Mouse (Mus musculus) embryonic facial prominence, embryonic 13.5 days (tissue): ENCODE measurements around the gene Plac9a. TPM values are rescaled to one million over a fixed set of nuclear protein-coding genes. Genes with fewer than 3 reads are reported as not detected.
"Not testable (repeated sequence)": the region's sequence is repeated elsewhere in the genome, so short reads cannot be mapped to it uniquely, and the experiment has no call there.

ENCODE experiments used
- ATAC-seq: fragments of 200-750 bp; cut with Nextera tagmentation; 2 replicates; pipeline ENCODE4 v1.8.0; 2017; ENCODE audit warnings: low read depth; ENCODE audit not compliant: insufficient number of reproducible peaks, insufficient read depth, low FRiP score, low TSS enrichment
- H3K27ac ChIP-seq: fragments of 300-500 bp; sonication (generic); 2 replicates; pipeline ENCODE4 v1.5.1; 2015; ENCODE audit warnings: moderate library complexity, mild to moderate bottlenecking, inconsistent platforms
- H3K27me3 ChIP-seq: fragments of 300-500 bp; sonication (generic); 2 replicates; pipeline ENCODE4 v1.6.1; 2015; ENCODE audit warnings: mild to moderate bottlenecking, inconsistent platforms
- H3K36me3 ChIP-seq: fragments of 300-500 bp; sonication (generic); 2 replicates; pipeline ENCODE4 v1.6.1; 2015; ENCODE audit warnings: mild to moderate bottlenecking, inconsistent platforms
- H3K4me1 ChIP-seq: fragments of 300-500 bp; sonication (generic); 2 replicates; pipeline ENCODE4 v1.6.1; 2015; ENCODE audit warnings: inconsistent platforms
- H3K4me2 ChIP-seq: fragments of 300-500 bp; sonication (generic); 2 replicates; pipeline ENCODE4 v1.6.1; 2015; ENCODE audit warnings: moderate library complexity, mild to moderate bottlenecking, inconsistent platforms
- H3K4me3 ChIP-seq: fragments of 300-500 bp; sonication (generic); 2 replicates; pipeline ENCODE4 v1.5.1; 2015; ENCODE audit warnings: mild to moderate bottlenecking, inconsistent platforms
- H3K9ac ChIP-seq: fragments of 300-500 bp; sonication (generic); 2 replicates; pipeline ENCODE4 v1.6.1; 2015; ENCODE audit warnings: mild to moderate bottlenecking, inconsistent platforms
- H3K9me3 ChIP-seq: fragments of 300-500 bp; sonication (generic); 2 replicates; pipeline ENCODE4 v1.6.1; 2016; ENCODE audit warnings: inconsistent platforms
- WGBS: fragments of 180-500 bp; shearing (Covaris S2); methylation state at CpG from one replicate; pipeline ENCODE4 v1.1.7; 2015; ENCODE audit warnings: mixed read lengths; 5-methylcytosine and 5-hydroxymethylcytosine counted together
- polyA plus RNA-seq: library from polyadenylated mRNA; unstranded; fragments of >200 nt; fragmentation: Nextera tagmentation; extraction: Ambion mirVana; gene quantifications from 2 replicates; pipeline ENCODE4 v1.2.1, GENCODE M21; 2015

Plac9a gene
- polyA plus RNA-seq, 1 experiment from 2014 or later = not detected

DNA sequence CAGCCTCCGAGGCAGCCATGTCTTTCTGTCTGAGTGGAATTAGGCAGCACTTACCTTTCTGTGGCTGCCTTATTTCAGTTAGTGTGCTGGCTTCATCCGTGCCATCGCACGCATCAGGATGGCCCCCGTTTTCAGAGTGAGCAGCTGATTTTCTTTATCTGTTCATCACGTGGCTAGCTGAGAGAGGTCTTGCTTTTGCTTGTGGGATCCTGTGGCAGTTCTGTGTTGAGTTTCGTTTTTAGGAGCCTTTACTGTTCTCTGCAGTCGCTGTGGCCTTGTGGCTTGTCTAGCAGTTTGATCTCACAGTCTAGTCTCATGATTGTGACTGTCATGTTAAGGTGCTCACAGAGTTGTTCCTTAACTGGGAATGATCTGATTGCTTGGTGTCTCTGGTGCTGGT is 45.0 kb downstream of the Plac9a start:
- Histone ChIP-seq H3K4me3 (no peak overlapping the region), H3K4me1 (peaks cover 15% of the 10 kb centered on the region), H3K36me3 (no peaks in the 10 kb centered on the region), H3K27ac (no peak overlapping the region), H3K9ac (no peak overlapping the region), H3K9me3 (no peaks in the 10 kb centered on the region), H3K4me2 (no peak overlapping the region), H3K27me3 (peaks cover 4% of the 10 kb centered on the region; the same call in 1 of the 2 replicates)
- ATAC-seq = no peak
- 81% methylated on average over 8 of the region's 8 CpGs for WGBS

DNA sequence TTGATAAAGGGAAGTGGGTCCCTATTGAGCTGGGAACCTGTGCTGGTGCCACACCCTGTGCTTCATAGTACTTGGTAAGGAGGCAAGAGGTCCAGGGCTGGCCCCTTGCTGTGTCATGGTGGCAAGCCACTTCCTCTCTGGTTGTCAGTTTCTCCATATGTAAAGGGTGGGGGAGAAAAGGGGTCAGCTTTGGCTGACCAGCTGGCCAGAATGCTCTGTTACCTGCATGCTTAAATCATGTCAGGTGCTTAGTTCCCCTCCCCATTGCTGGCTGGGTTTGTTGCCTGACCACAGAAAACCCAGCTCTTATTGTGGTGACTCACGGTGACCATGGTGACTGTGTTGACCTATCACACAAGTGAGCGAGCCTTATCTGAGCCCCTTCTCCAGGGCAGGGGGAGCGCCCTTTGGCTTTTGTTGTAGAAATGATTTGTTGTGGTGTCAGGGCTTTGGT is 45.7 kb downstream of the Plac9a start:
- Histone ChIP-seq H3K4me3 (no peak overlapping the region), H3K9ac (no peak overlapping the region), H3K27me3 (peaks cover 4% of the 10 kb centered on the region; the same call in 1 of the 2 replicates), H3K4me2 (no peak overlapping the region), H3K36me3 (no peaks in the 10 kb centered on the region), H3K4me1 (peaks cover 15% of the 10 kb centered on the region), H3K27ac (no peak overlapping the region), H3K9me3 (no peaks in the 10 kb centered on the region)
- ATAC-seq = no peak
- 86% methylated on average over 3 of the region's 3 CpGs for WGBS

DNA sequence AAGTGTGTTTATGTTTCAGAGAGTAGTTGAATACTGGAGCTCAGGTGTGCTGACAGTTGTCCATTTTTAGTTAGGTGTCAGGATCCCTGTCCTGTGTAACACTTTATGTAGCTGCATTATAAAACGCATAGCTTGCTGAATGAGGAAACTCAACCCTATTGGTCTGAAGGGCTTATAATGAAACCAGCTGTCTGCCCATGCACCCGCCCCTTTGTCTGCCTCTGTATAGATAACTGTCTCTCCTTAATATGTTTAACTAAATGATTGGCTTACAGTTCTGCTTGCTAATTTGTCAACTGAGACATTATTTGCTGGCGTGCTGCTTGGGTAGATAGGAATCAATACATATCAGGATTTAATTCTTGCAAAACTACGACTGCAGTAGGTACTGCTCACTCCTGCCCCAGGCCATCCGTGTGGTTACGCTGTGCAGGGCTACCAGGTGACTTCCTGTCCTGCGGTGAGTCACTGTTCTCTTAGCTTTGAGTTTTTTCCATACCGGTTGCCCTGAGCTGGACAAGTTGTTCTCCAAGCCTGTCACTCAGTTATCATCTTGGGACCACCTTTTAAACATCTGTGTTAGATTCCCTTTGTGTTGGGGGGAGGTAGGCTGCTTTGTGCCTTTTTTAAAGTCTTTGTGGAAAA is 47.5 kb downstream of the Plac9a start:
- H3K36me3 ChIP-seq = no peaks in the 10 kb centered on the region
- no peak overlapping the region for H3K4me2 ChIP-seq
- H3K27ac ChIP-seq = peak overlapping the region; percentile 1; the same call in 1 of the 2 replicates
- no peak for ATAC-seq
- 32% methylated on average over 8 of the region's 8 CpGs for WGBS
- H3K4me1 ChIP-seq = peaks cover 15% of the 10 kb centered on the region
- H3K4me3 ChIP-seq = no peak overlapping the region
- no peaks in the 10 kb centered on the region for H3K9me3 ChIP-seq
- no peak overlapping the region for H3K9ac ChIP-seq
- H3K27me3 ChIP-seq = peaks cover 4% of the 10 kb centered on the region; the same call in 1 of the 2 replicates

DNA sequence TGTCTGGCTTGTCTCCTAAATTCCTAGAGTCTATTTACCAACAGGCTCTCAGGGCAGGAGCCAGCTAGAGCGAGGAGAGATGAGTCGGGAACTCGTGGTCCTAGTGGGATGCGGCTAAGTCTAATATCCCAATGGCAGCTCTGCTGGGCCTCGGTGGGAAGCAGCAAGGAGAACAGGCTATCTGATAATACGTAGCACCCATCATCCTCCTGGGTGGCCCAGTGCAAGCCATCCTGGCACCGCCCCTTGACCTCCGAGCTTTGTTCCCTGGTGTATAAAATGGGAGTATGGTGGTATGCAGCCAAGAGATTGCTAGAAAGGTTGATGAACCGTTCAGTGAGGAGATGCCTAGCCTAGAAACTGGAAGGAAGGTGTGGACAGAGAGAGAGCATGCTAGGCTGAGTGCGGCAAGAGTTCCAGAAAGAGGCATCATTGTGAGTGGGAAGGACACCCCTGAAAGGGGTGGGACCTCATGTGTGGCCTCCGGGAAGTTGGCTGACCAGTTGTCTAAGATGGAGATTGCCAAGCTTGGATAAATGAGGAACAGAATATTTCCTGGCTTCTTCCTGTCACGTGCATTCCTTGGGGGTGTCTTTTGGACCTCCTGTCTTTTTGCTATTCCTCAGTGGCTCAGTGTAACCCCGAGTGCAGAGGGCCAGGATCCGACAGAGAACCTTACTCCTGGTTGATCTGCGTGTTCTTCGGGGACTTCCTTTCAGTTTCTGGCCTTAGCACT is 49.0 kb downstream of the Plac9a start:
- no peaks in the 10 kb centered on the region for H3K9me3 ChIP-seq
- H3K9ac ChIP-seq = no peak overlapping the region
- no peak overlapping the region for H3K27ac ChIP-seq
- H3K4me1 ChIP-seq = peaks cover 15% of the 10 kb centered on the region
- WGBS = 90% methylated on average over 16 of the region's 16 CpGs
- no peak for ATAC-seq
- H3K4me3 ChIP-seq = no peak overlapping the region
- no peak overlapping the region for H3K4me2 ChIP-seq
- no peaks in the 10 kb centered on the region for H3K27me3 ChIP-seq
- H3K36me3 ChIP-seq = no peaks in the 10 kb centered on the region

DNA sequence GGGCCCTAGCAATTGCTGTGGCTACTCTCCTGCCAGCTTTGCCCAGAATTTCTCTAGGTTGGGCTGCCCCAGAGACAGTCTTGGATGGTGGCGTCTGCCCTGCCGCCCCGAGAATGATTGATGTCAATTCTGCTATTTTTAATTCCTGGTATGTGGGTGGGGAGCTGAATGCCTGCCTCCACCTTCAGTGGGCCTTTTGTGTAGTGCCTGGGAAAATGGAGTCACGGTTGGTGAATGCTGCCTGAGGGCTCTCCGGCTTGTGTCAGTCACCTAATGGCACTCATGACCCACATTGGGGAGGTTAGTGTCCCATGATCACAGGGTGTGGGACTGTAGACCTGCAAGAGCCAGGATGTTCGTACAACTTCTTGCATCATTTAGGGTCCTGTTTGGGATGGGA is 49.6 kb downstream of the Plac9a start:
- ATAC-seq = no peak
- no peak overlapping the region for H3K4me2 ChIP-seq
- H3K9ac ChIP-seq = no peak overlapping the region
- H3K4me1 ChIP-seq = peaks cover 15% of the 10 kb centered on the region
- no peak overlapping the region for H3K27ac ChIP-seq
- no peaks in the 10 kb centered on the region for H3K9me3 ChIP-seq
- 53% methylated on average over 6 of the region's 6 CpGs for WGBS
- no peak overlapping the region for H3K4me3 ChIP-seq
- no peaks in the 10 kb centered on the region for H3K36me3 ChIP-seq
- no peaks in the 10 kb centered on the region for H3K27me3 ChIP-seq

DNA sequence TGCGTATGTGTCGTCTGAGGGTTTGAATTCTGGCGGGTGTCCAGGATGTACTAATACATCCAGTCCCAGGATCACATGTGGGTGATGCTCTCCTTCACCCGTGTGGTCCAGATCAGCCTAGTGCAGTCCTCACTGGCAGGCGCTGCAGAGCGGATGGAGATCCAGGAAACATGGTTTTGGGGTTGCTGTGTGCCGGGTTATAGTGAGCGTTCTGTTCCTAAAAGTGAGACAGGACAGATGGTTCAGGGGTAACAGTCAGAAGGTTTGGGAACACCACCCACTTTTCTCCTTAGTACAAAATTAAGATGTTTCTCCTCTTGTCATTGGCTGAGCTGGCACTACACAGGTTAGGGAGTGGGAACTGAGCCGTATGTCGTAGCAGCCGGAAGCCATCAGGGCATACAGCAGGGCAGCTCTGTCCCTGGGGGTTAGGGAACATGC is 50.8 kb downstream of the Plac9a start:
- H3K4me3 ChIP-seq = no peak overlapping the region
- no peak overlapping the region for H3K4me2 ChIP-seq
- H3K36me3 ChIP-seq = no peaks in the 10 kb centered on the region
- H3K9ac ChIP-seq = no peak overlapping the region
- H3K27ac ChIP-seq = no peak overlapping the region
- H3K4me1 ChIP-seq = peaks cover 25% of the 10 kb centered on the region
- WGBS = 77% methylated on average over 11 of the region's 11 CpGs
- ATAC-seq = no peak
- H3K27me3 ChIP-seq = no peaks in the 10 kb centered on the region
- H3K9me3 ChIP-seq = no peaks in the 10 kb centered on the region

DNA sequence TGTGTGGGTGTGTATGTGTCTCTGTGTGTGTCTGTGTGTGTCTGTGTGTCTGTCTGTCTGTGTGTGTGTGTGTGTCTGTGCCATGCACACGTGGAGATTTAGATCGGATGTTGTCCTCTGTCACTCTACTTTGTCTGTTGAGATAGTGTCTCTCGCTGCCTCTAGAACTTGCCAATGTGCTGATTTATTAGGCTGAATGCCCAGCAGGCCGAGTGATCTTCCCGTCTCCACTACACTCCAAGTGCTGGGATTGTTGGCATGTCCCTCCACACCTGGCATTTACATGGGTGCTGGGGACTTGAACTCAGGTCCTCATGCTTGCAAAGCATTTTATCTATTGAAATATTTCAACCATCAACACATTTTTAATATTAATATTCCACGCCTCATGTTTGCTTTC is 51.7 kb downstream of the Plac9a start:
- no peaks in the 10 kb centered on the region for H3K27me3 ChIP-seq
- H3K36me3 ChIP-seq = no peaks in the 10 kb centered on the region
- H3K4me2 ChIP-seq = no peak overlapping the region
- ATAC-seq = no peak
- WGBS = 85% methylated on average over 6 of the region's 6 CpGs
- no peak overlapping the region for H3K27ac ChIP-seq
- no peaks in the 10 kb centered on the region for H3K9me3 ChIP-seq
- no peak overlapping the region for H3K4me3 ChIP-seq
- H3K4me1 ChIP-seq = peaks cover 25% of the 10 kb centered on the region
- H3K9ac ChIP-seq = no peak overlapping the region

DNA sequence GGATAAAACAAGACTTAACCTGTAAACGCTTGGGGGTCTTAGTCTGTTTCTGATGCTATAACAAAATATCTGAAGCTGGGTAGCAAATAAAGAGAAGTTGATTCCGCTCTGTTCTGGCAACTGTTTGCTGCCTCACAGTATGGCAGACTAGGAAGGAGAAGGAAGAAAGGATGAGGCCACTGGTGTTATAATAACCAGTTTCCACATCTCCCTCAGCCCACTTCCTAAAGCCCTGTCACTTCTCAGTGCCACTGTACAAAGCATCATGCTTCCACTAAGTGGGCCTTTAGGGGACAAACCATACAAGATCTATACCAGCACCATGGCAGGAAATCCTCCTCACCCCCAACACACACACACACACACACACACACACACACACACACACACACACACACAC is 52.5 kb downstream of the Plac9a start:
- no peaks in the 10 kb centered on the region for H3K36me3 ChIP-seq
- H3K4me1 ChIP-seq = peaks cover 19% of the 10 kb centered on the region
- H3K4me3 ChIP-seq = no peak overlapping the region
- H3K4me2 ChIP-seq = no peak overlapping the region
- H3K27ac ChIP-seq = no peak overlapping the region
- no peak overlapping the region for H3K9ac ChIP-seq
- 91% methylated on average over 2 of the region's 2 CpGs for WGBS
- no peak for ATAC-seq
- no peaks in the 10 kb centered on the region for H3K9me3 ChIP-seq
- H3K27me3 ChIP-seq = no peaks in the 10 kb centered on the region

DNA sequence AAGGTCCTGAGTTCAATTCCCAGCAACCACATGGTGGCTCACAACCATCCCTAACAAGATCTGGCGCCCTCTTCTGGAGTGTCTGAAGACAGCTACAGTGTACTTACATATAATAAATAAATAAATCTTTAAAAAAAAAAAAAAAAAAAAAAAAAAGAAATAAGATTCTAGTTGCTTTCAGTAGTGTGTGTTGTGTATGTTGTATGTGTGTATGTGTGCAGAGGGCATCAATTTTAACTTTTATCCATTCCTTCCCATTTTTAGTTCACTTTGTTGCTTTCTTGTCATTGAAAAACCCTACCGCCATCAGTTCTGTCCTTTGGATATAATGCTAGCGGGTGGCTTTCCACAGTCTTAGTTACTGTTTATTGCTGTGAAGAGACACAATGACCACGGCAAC is 54.2 kb downstream of the Plac9a start:
- ATAC-seq = not testable (repeated sequence)

DNA sequence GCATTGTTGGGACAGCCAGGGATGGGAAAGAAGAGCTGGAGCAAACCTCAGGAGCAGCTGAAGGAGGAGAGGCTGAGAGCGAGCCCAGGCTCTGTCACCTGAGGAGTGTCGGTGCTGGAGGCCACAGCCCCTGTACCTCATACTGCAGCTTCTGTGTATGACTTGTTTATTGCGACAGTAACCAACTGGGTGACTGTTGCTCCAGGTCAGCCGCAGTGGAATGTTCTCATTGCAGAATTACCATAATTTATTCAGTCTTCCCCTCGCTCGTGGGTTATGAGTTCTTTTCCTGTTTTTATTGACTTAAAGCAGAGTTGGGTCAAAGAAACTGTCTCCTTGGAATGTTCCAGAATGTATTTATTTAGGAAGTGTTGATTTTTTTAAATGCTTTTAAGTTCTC is 54.7 kb downstream of the Plac9a start:
- Histone ChIP-seq H3K36me3 (no peaks in the 10 kb centered on the region), H3K4me1 (peaks cover 12% of the 10 kb centered on the region), H3K4me2 (no peak overlapping the region), H3K27ac (no peak overlapping the region), H3K9ac (no peak overlapping the region), H3K4me3 (no peak overlapping the region), H3K27me3 (peaks cover 2% of the 10 kb centered on the region), H3K9me3 (no peaks in the 10 kb centered on the region)
- 73% methylated on average over 6 of the region's 6 CpGs for WGBS
- no peak for ATAC-seq

More for the DNA sequence above, 54.2 kb downstream of the Plac9a start:
- not testable (repeated sequence) for H3K27me3 ChIP-seq, H3K9me3 ChIP-seq, H3K27ac ChIP-seq, H3K4me3 ChIP-seq, H3K4me2 ChIP-seq, H3K36me3 ChIP-seq, H3K9ac ChIP-seq
- peaks cover 14% of the 10 kb centered on the region for H3K4me1 ChIP-seq
- WGBS = 96% methylated on average over 3 of the region's 4 CpGs

DNA sequence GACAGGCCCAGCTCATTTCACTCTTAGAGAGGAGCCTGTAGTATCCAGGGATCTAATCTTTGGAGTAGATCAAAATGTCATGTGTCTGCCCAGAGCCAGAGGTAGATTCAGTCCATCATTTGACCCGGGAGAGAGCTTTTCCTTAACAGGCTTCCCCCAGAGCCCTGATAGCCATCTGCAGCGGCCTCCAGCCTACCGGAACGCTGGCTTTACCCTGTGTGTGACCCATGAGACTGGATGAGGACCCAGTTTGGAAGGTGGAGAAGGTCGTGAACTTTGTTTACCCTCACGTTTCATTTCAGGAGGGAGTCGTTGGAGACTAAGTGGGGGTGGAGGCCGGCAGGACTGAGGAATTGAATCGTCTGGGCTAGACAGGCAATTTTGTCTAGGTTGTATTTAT is 55.2 kb downstream of the Plac9a start:
- WGBS = 33% methylated on average over 9 of the region's 9 CpGs

DNA sequence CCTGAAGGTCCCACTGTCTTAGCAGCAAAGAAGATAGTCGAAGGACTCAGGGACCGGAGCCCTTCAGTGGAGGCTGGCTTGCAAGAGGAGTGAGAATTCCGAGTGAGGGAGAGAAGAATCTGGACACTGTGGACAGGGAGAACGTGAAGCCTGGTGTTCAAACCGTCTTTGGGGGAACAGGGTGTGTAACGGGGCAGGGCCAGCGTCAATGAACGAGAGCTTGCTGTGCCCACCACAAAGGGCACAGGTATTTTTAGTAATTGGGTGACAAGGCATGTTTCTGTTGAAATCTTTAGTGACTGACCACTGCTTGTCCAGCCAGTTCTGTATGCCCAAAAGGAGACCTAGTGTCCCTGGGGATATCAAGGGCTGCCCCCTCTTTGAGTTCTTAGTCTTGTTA is 56.4 kb downstream of the Plac9a start:
- no peak overlapping the region for H3K27ac ChIP-seq
- no peak overlapping the region for H3K9ac ChIP-seq
- peaks cover 19% of the 10 kb centered on the region for H3K27me3 ChIP-seq
- no peaks in the 10 kb centered on the region for H3K9me3 ChIP-seq
- H3K4me2 ChIP-seq = no peak overlapping the region
- WGBS = 88% methylated on average over 8 of the region's 8 CpGs
- no peak for ATAC-seq
- H3K36me3 ChIP-seq = no peaks in the 10 kb centered on the region
- H3K4me3 ChIP-seq = no peak overlapping the region
- peaks cover 19% of the 10 kb centered on the region for H3K4me1 ChIP-seq

More for the DNA sequence above, 55.2 kb downstream of the Plac9a start:
- no peak for ATAC-seq
- H3K27ac ChIP-seq = no peak overlapping the region
- no peaks in the 10 kb centered on the region for H3K36me3 ChIP-seq
- no peak overlapping the region for H3K4me3 ChIP-seq
- H3K4me2 ChIP-seq = no peak overlapping the region
- H3K9ac ChIP-seq = no peak overlapping the region
- H3K27me3 ChIP-seq = peaks cover 8% of the 10 kb centered on the region
- peaks cover 14% of the 10 kb centered on the region for H3K4me1 ChIP-seq
- H3K9me3 ChIP-seq = no peaks in the 10 kb centered on the region
